Mouse (Mus musculus): ENCODE results near the gene Auh.

Auh gene

GRCm38 (mm10) chr13:52834591-52834990, 94.9 kb downstream of the Auh start:
- DNase-seq (ENCODE audit: low spot score in 2 of 2): no peak

- DNase-seq (ENCODE audit: low spot score in 2 of 2): no peak
These were observed 95.7 kb downstream of the Auh start for GRCm38 (mm10) chr13:52833748-52834147.

GRCm38 (mm10) chr13:52833220-52833619, 96.3 kb downstream of the Auh start:
- DNase-seq (ENCODE audit: low spot score in 2 of 2): peak in 1 of 2 experiments; percentile 44

- no peak for DNase-seq (ENCODE audit: low spot score in 2 of 2)
These were observed 96.9 kb downstream of the Auh start for GRCm38 (mm10) chr13:52832481-52833170.

- DNase-seq (ENCODE audit: low spot score in 2 of 2): peak; percentile 25 to 30
These were observed 98.3 kb downstream of the Auh start for GRCm38 (mm10) chr13:52831037-52831757.

- DNase-seq (ENCODE audit: low spot score in 2 of 2): no peak
These were observed 100.4 kb downstream of the Auh start for GRCm38 (mm10) chr13:52828946-52829523.

- no peak for DNase-seq (ENCODE audit: low spot score in 2 of 2)
These were observed 101.3 kb downstream of the Auh start for GRCm38 (mm10) chr13:52828217-52828616.

- no peak for DNase-seq (ENCODE audit: low spot score in 2 of 2)
These were observed 102.8 kb downstream of the Auh start for GRCm38 (mm10) chr13:52826666-52827065.

- no peak for DNase-seq (ENCODE audit: low spot score in 2 of 2)
These were observed 104.7 kb downstream of the Auh start for GRCm38 (mm10) chr13:52824754-52825153.

GRCm38 (mm10) chr13:52822165-52823149, 107.0 kb downstream of the Auh start:
- no peak for DNase-seq (ENCODE audit: low spot score in 2 of 2)

- no peak for DNase-seq (ENCODE audit: low spot score in 2 of 2)
These were observed 107.9 kb downstream of the Auh start for GRCm38 (mm10) chr13:52821571-52821970.

- DNase-seq (ENCODE audit: low spot score in 2 of 2): no peak
These were observed 109.6 kb downstream of the Auh start for GRCm38 (mm10) chr13:52819901-52820300.

- DNase-seq (ENCODE audit: low spot score in 2 of 2): no peak
These were observed 110.7 kb downstream of the Auh start for GRCm38 (mm10) chr13:52818760-52819159.

- no peak for DNase-seq (ENCODE audit: low spot score in 2 of 2)
These were observed 111.4 kb downstream of the Auh start for GRCm38 (mm10) chr13:52817991-52818491.

GRCm38 (mm10) chr13:52813750-52814149, 115.7 kb downstream of the Auh start:
- no peak for DNase-seq (ENCODE audit: low spot score in 2 of 2)

GRCm38 (mm10) chr13:52812549-52813515, 116.6 kb downstream of the Auh start:
- no peak for DNase-seq (ENCODE audit: low spot score in 2 of 2)

- DNase-seq (ENCODE audit: low spot score in 2 of 2): no peak
These were observed 121.8 kb downstream of the Auh start for GRCm38 (mm10) chr13:52807722-52808121.

- DNase-seq (ENCODE audit: low spot score in 2 of 2): no peak
These were observed 123.5 kb downstream of the Auh start for GRCm38 (mm10) chr13:52806029-52806428.

- no peak for DNase-seq (ENCODE audit: low spot score in 2 of 2)
These were observed 123.9 kb downstream of the Auh start for GRCm38 (mm10) chr13:52805581-52805980.

- no peak for DNase-seq (ENCODE audit: low spot score in 2 of 2)
These were observed 127.0 kb downstream of the Auh start for GRCm38 (mm10) chr13:52802482-52802881.

Data from spleen, postnatal 14 days (tissue).